Mouse (Mus musculus) kidney, adult 2 months (tissue): Measurements from ENCODE around the gene Sh3gl2. TPM values are rescaled to one million over a fixed set of nuclear protein-coding genes. Genes with fewer than 3 reads are reported as not detected.

Experiments
- DNase-seq: peaks from one replicate; pipeline ENCODE4 v3.0.0; 2021
- H3K27ac ChIP-seq: fragments of 200-500 bp; 2 replicates; pipeline ENCODE4 v1.5.1; 2012; ENCODE audit warnings: low read depth, low read length, control low read depth, inconsistent platforms; ENCODE audit not compliant: insufficient read depth
- H3K27me3 ChIP-seq: fragments of 200-500 bp; replicated peaks from 2 replicates; pipeline ENCODE4 v1.6.1; 2012; ENCODE audit warnings: mild to moderate bottlenecking, moderate library complexity, low read length, inconsistent platforms; ENCODE audit not compliant: control insufficient read depth, insufficient read depth
- H3K36me3 ChIP-seq: fragments of 200-500 bp; 2 replicates; pipeline ENCODE4 v1.6.1; 2012; ENCODE audit warnings: mild to moderate bottlenecking, moderate library complexity, low read length, inconsistent platforms; ENCODE audit not compliant: control insufficient read depth, insufficient read depth
- H3K4me1 ChIP-seq: fragments of 200-500 bp; 2 replicates; pipeline ENCODE4 v1.6.1; 2011; ENCODE audit warnings: low read length; ENCODE audit not compliant: control insufficient read depth, insufficient read depth
- H3K4me3 ChIP-seq: fragments of 200-500 bp; 2 replicates; pipeline ENCODE4 v1.5.1; 2011; ENCODE audit warnings: mild to moderate bottlenecking, low read depth, low read length, control low read depth; ENCODE audit not compliant: insufficient read depth
- CTCF ChIP-seq: fragments of 200-500 bp; conservative IDR thresholded peaks from 2 replicates; pipeline ENCODE4 v1.5.1; 2011; ENCODE audit warnings: low read depth, mild to moderate bottlenecking, control low read depth, low read length, moderate library complexity, mixed read lengths; ENCODE audit not compliant: insufficient read depth, insufficient read length
- POLR2A ChIP-seq: fragments of 200-500 bp; IDR thresholded peaks from one replicate; pipeline ENCODE4 v1.6.1; 2011; ENCODE audit warnings: low read depth, low read length, control low read depth
- WGBS: fragments of 180-500 bp; shearing (Covaris S2); methylation state at CpG from one replicate; pipeline ENCODE4 v1.1.7; 2018; 5-methylcytosine and 5-hydroxymethylcytosine counted together
- polyA plus RNA-seq: library from polyadenylated mRNA; depleted of rRNA; stranded (reverse); fragments of >200 nt; gene quantifications from 2 replicates; pipeline ENCODE4 v1.2.3, GENCODE M21; 2012

Gene Sh3gl2
- polyA plus RNA-seq, 1 experiment = 13.0 TPM

GRCm38 (mm10) chr4:85340686-85341085, 135.8 kb downstream of the Sh3gl2 start:
- no peaks in the 10 kb centered on the region for H3K4me1 ChIP-seq
- H3K4me3 ChIP-seq = no peak overlapping the region
- WGBS = 85% methylated on average over 6 of the region's 6 CpGs
- no peak overlapping the region for H3K27ac ChIP-seq
- no peak for DNase-seq
- H3K27me3 ChIP-seq = no peaks in the 10 kb centered on the region
- H3K36me3 ChIP-seq = no peaks in the 10 kb centered on the region
- TF ChIP-seq POLR2A (no peak), CTCF (no peak)

- TF ChIP-seq CTCF = no peak
- TF ChIP-seq POLR2A = no peak
- WGBS = 86% methylated on average over 6 of the region's 6 CpGs
- H3K27me3 ChIP-seq = no peaks in the 10 kb centered on the region
- no peaks in the 10 kb centered on the region for H3K36me3 ChIP-seq
- no peak overlapping the region for H3K4me3 ChIP-seq
- DNase-seq = no peak
- no peaks in the 10 kb centered on the region for H3K4me1 ChIP-seq
- H3K27ac ChIP-seq = no peak overlapping the region
Observed at GRCm38 (mm10) chr4:85345911-85346310, 141.0 kb downstream of the Sh3gl2 start.

- Histone ChIP-seq H3K27ac (no peak overlapping the region), H3K4me3 (no peak overlapping the region), H3K36me3 (no peaks in the 10 kb centered on the region), H3K4me1 (no peaks in the 10 kb centered on the region), H3K27me3 (no peaks in the 10 kb centered on the region)
- 83% methylated on average over 8 of the region's 8 CpGs for WGBS
- DNase-seq = no peak
- TF ChIP-seq CTCF (no peak), POLR2A (no peak)
Observed at GRCm38 (mm10) chr4:85348079-85348643, 143.2 kb downstream of the Sh3gl2 start.

- 85% methylated on average over 3 of the region's 3 CpGs for WGBS
- TF ChIP-seq POLR2A (no peak), CTCF (no peak)
- Histone ChIP-seq H3K27me3 (no peaks in the 10 kb centered on the region), H3K36me3 (no peaks in the 10 kb centered on the region), H3K4me3 (no peak overlapping the region), H3K27ac (no peak overlapping the region), H3K4me1 (no peaks in the 10 kb centered on the region)
- DNase-seq = no peak
Observed at GRCm38 (mm10) chr4:85362661-85363060, 157.7 kb downstream of the Sh3gl2 start.

- Histone ChIP-seq H3K36me3 (no peaks in the 10 kb centered on the region), H3K4me1 (no peaks in the 10 kb centered on the region), H3K27me3 (no peaks in the 10 kb centered on the region), H3K4me3 (no peak overlapping the region), H3K27ac (no peak overlapping the region)
- WGBS = 84% methylated on average over 4 of the region's 4 CpGs
- no peak for TF ChIP-seq POLR2A
- no peak for TF ChIP-seq CTCF
- no peak for DNase-seq
Observed at GRCm38 (mm10) chr4:85363205-85363604, 158.3 kb downstream of the Sh3gl2 start.

GRCm38 (mm10) chr4:85371036-85371435, 166.1 kb downstream of the Sh3gl2 start:
- no peaks in the 10 kb centered on the region for H3K27me3 ChIP-seq
- H3K36me3 ChIP-seq = no peaks in the 10 kb centered on the region
- no peaks in the 10 kb centered on the region for H3K4me1 ChIP-seq
- H3K27ac ChIP-seq = no peak overlapping the region
- no peak for TF ChIP-seq CTCF
- TF ChIP-seq POLR2A = no peak
- no peak for DNase-seq
- no peak overlapping the region for H3K4me3 ChIP-seq
- 77% methylated on average over 6 of the region's 6 CpGs for WGBS

GRCm38 (mm10) chr4:85374801-85375200, 169.9 kb downstream of the Sh3gl2 start:
- Histone ChIP-seq H3K36me3 (no peaks in the 10 kb centered on the region), H3K4me1 (no peaks in the 10 kb centered on the region), H3K4me3 (no peak overlapping the region), H3K27ac (no peak overlapping the region), H3K27me3 (no peaks in the 10 kb centered on the region)
- no peak for TF ChIP-seq CTCF
- TF ChIP-seq POLR2A = no peak
- 86% methylated on average over 4 of the region's 4 CpGs for WGBS
- DNase-seq = no peak
